Mouse (Mus musculus): Measurements from ENCODE around the gene Angel1.

The Angel1 gene

GRCm38 (mm10) chr12:86692471-86693356 is 33.5 kb downstream of the Angel1 start:
- Histone ChIP-seq H3K36me3 (ENCODE audit: control insufficient read depth, insufficient read depth, low read length, poor library complexity, severe bottlenecking) (no peaks in the 10 kb centered on the region), H3K27me3 (ENCODE audit: control insufficient read depth, insufficient read depth, low read length, poor library complexity, severe bottlenecking) (no peaks in the 10 kb centered on the region)
- no peak for DNase-seq (ENCODE audit: low read depth, low spot score)

GRCm38 (mm10) chr12:86690700-86691485 is 35.4 kb downstream of the Angel1 start:
- H3K36me3 ChIP-seq (ENCODE audit: control insufficient read depth, insufficient read depth, low read length, poor library complexity, severe bottlenecking) = no peaks in the 10 kb centered on the region
- H3K27me3 ChIP-seq (ENCODE audit: control insufficient read depth, insufficient read depth, low read length, poor library complexity, severe bottlenecking) = no peaks in the 10 kb centered on the region
- DNase-seq (ENCODE audit: low read depth, low spot score) = no peak

GRCm38 (mm10) chr12:86688917-86689316 is 37.3 kb downstream of the Angel1 start:
- Histone ChIP-seq H3K36me3 (ENCODE audit: control insufficient read depth, insufficient read depth, low read length, poor library complexity, severe bottlenecking) (no peaks in the 10 kb centered on the region), H3K27me3 (ENCODE audit: control insufficient read depth, insufficient read depth, low read length, poor library complexity, severe bottlenecking) (no peaks in the 10 kb centered on the region)
- DNase-seq (ENCODE audit: low read depth, low spot score) = no peak

- no peaks in the 10 kb centered on the region for H3K27me3 ChIP-seq (ENCODE audit: control insufficient read depth, insufficient read depth, low read length, poor library complexity, severe bottlenecking)
- no peak for DNase-seq (ENCODE audit: low read depth, low spot score)
- no peaks in the 10 kb centered on the region for H3K36me3 ChIP-seq (ENCODE audit: control insufficient read depth, insufficient read depth, low read length, poor library complexity, severe bottlenecking)
Observed at GRCm38 (mm10) chr12:86687971-86688573, 38.2 kb downstream of the Angel1 start.

- Histone ChIP-seq H3K36me3 (ENCODE audit: control insufficient read depth, insufficient read depth, low read length, poor library complexity, severe bottlenecking) (no peaks in the 10 kb centered on the region), H3K27me3 (ENCODE audit: control insufficient read depth, insufficient read depth, low read length, poor library complexity, severe bottlenecking) (no peaks in the 10 kb centered on the region)
- DNase-seq (ENCODE audit: low read depth, low spot score) = no peak
Observed at GRCm38 (mm10) chr12:86687445-86687955, 38.8 kb downstream of the Angel1 start.

- peak; percentile 34 for DNase-seq (ENCODE audit: low read depth, low spot score)
- H3K36me3 ChIP-seq (ENCODE audit: control insufficient read depth, insufficient read depth, low read length, poor library complexity, severe bottlenecking) = no peaks in the 10 kb centered on the region
Observed at GRCm38 (mm10) chr12:86686551-86687330, 39.5 kb downstream of the Angel1 start.

GRCm38 (mm10) chr12:86685275-86685674 is 41.0 kb downstream of the Angel1 start:
- Histone ChIP-seq H3K36me3 (ENCODE audit: control insufficient read depth, insufficient read depth, low read length, poor library complexity, severe bottlenecking) (no peaks in the 10 kb centered on the region), H3K27me3 (ENCODE audit: control insufficient read depth, insufficient read depth, low read length, poor library complexity, severe bottlenecking) (no peaks in the 10 kb centered on the region)
- DNase-seq (ENCODE audit: low read depth, low spot score) = no peak

More at GRCm38 (mm10) chr12:86686551-86687330, 39.5 kb downstream of the Angel1 start:
- no peaks in the 10 kb centered on the region for H3K27me3 ChIP-seq (ENCODE audit: control insufficient read depth, insufficient read depth, low read length, poor library complexity, severe bottlenecking)

- Histone ChIP-seq H3K36me3 (ENCODE audit: control insufficient read depth, insufficient read depth, low read length, poor library complexity, severe bottlenecking) (no peaks in the 10 kb centered on the region), H3K27me3 (ENCODE audit: control insufficient read depth, insufficient read depth, low read length, poor library complexity, severe bottlenecking) (no peaks in the 10 kb centered on the region)
- no peak for DNase-seq (ENCODE audit: low read depth, low spot score)
Observed at GRCm38 (mm10) chr12:86683698-86684097, 42.6 kb downstream of the Angel1 start.

- no peaks in the 10 kb centered on the region for H3K27me3 ChIP-seq (ENCODE audit: control insufficient read depth, insufficient read depth, low read length, poor library complexity, severe bottlenecking)
- H3K36me3 ChIP-seq (ENCODE audit: control insufficient read depth, insufficient read depth, low read length, poor library complexity, severe bottlenecking) = no peaks in the 10 kb centered on the region
- no peak for DNase-seq (ENCODE audit: low read depth, low spot score)
Observed at GRCm38 (mm10) chr12:86682178-86682577, 44.1 kb downstream of the Angel1 start.

- DNase-seq (ENCODE audit: low read depth, low spot score) = no peak
- H3K36me3 ChIP-seq (ENCODE audit: control insufficient read depth, insufficient read depth, low read length, poor library complexity, severe bottlenecking) = no peaks in the 10 kb centered on the region
- H3K27me3 ChIP-seq (ENCODE audit: control insufficient read depth, insufficient read depth, low read length, poor library complexity, severe bottlenecking) = no peaks in the 10 kb centered on the region
Observed at GRCm38 (mm10) chr12:86681626-86682025, 44.6 kb downstream of the Angel1 start.

- Histone ChIP-seq H3K36me3 (ENCODE audit: control insufficient read depth, insufficient read depth, low read length, poor library complexity, severe bottlenecking) (no peaks in the 10 kb centered on the region), H3K27me3 (ENCODE audit: control insufficient read depth, insufficient read depth, low read length, poor library complexity, severe bottlenecking) (no peaks in the 10 kb centered on the region)
- DNase-seq (ENCODE audit: low read depth, low spot score) = no peak
Observed at GRCm38 (mm10) chr12:86680591-86681193, 45.6 kb downstream of the Angel1 start.

GRCm38 (mm10) chr12:86679991-86680491 is 46.2 kb downstream of the Angel1 start:
- Histone ChIP-seq H3K36me3 (ENCODE audit: control insufficient read depth, insufficient read depth, low read length, poor library complexity, severe bottlenecking) (no peaks in the 10 kb centered on the region), H3K27me3 (ENCODE audit: control insufficient read depth, insufficient read depth, low read length, poor library complexity, severe bottlenecking) (no peaks in the 10 kb centered on the region)
- no peak for DNase-seq (ENCODE audit: low read depth, low spot score)

- no peaks in the 10 kb centered on the region for H3K36me3 ChIP-seq (ENCODE audit: control insufficient read depth, insufficient read depth, low read length, poor library complexity, severe bottlenecking)
- H3K27me3 ChIP-seq (ENCODE audit: control insufficient read depth, insufficient read depth, low read length, poor library complexity, severe bottlenecking) = no peaks in the 10 kb centered on the region
- DNase-seq (ENCODE audit: low read depth, low spot score) = no peak
Observed at GRCm38 (mm10) chr12:86679546-86679930, 46.7 kb downstream of the Angel1 start.
